8 mouse cellular contexts compared by ENCODE assay signal in genomic region chr6:85452411-85452665, GRCm38 (mm10). TPM values are rescaled to one million over a fixed set of nuclear protein-coding genes. Genes with fewer than 3 reads are reported as not detected.
DNase-seq lines count a peak whose midpoint lies in the region; ATAC-seq and TF ChIP-seq lines count a peak whose summit lies in the region.

No protein-coding gene starts in this region.

- H3K4me1 ChIP-seq in lung, embryonic 15.5 days: peaks cover 38% of the 10 kb centered on the region
- H3K4me1 ChIP-seq in embryonic facial prominence, embryonic 15.5 days: peaks cover 31% of the 10 kb centered on the region
- H3K4me1 ChIP-seq in limb, embryonic 12.5 days (replicated peaks): peaks cover 26% of the 10 kb centered on the region
- no peaks in the 10 kb centered on the region; the same call in 1 of the 2 replicates for H3K4me1 ChIP-seq in olfactory bulb, adult 2 months (ENCODE audit: control insufficient read depth, insufficient read depth, low read length)

- H3K27ac ChIP-seq in lung, embryonic 15.5 days: peak overlapping the region; percentile 95
- H3K27ac ChIP-seq in embryonic facial prominence, embryonic 15.5 days (replicated peaks): peak overlapping the region; percentile 95
- H3K27ac ChIP-seq in limb, embryonic 12.5 days: peak overlapping the region; percentile 92
- peak overlapping the region; percentile 76 for H3K27ac ChIP-seq in olfactory bulb, adult 2 months (ENCODE audit: insufficient read depth, low read depth, low read length)

- ATAC-seq in lung, embryonic 15.5 days (ENCODE audit: borderline replicate concordance, extremely low read depth, low FRiP score, low TSS enrichment): no peak
- peak; percentile 5; the same call in 1 of the 2 replicates for ATAC-seq in embryonic facial prominence, embryonic 15.5 days (ENCODE audit: insufficient number of reproducible peaks, low FRiP score, low TSS enrichment, low read depth)
- ATAC-seq in limb, embryonic 12.5 days (ENCODE audit: insufficient number of reproducible peaks, insufficient read depth, low FRiP score, low TSS enrichment, low read depth): no peak

- no peaks in the 10 kb centered on the region for H3K27me3 ChIP-seq in lung, embryonic 15.5 days
- no peaks in the 10 kb centered on the region for H3K27me3 ChIP-seq in embryonic facial prominence, embryonic 15.5 days
- H3K27me3 ChIP-seq in limb, embryonic 12.5 days: no peaks in the 10 kb centered on the region

- under 1% methylated on average over 15 of the region's 15 CpGs for WGBS in lung, embryonic 15.5 days
- WGBS in embryonic facial prominence, embryonic 15.5 days: 0% methylated on average over 15 of the region's 15 CpGs
- under 1% methylated on average over 15 of the region's 15 CpGs for WGBS in limb, embryonic 12.5 days
- under 1% methylated on average over 15 of the region's 15 CpGs for WGBS in olfactory bulb, adult 2 months

- TF ChIP-seq CTCF in olfactory bulb, adult 2 months (IDR thresholded peaks at IDR 0.05; ENCODE audit: insufficient read depth, low read depth, low read length): no peak

- no peaks in the 10 kb centered on the region for H3K9me3 ChIP-seq in lung, embryonic 15.5 days
- no peaks in the 10 kb centered on the region for H3K9me3 ChIP-seq in embryonic facial prominence, embryonic 15.5 days (replicated peaks)
- no peaks in the 10 kb centered on the region for H3K9me3 ChIP-seq in limb, embryonic 12.5 days

- H3K9ac ChIP-seq in lung, embryonic 15.5 days: peak overlapping the region; percentile 89
- peak overlapping the region; percentile 82 for H3K9ac ChIP-seq in embryonic facial prominence, embryonic 15.5 days
- peak overlapping the region; percentile 88 for H3K9ac ChIP-seq in limb, embryonic 12.5 days (replicated peaks)

- peak overlapping the region; percentile 88 for H3K4me2 ChIP-seq in lung, embryonic 15.5 days
- peak overlapping the region; percentile 97 for H3K4me2 ChIP-seq in embryonic facial prominence, embryonic 15.5 days (replicated peaks)
- peak overlapping the region; percentile 94 for H3K4me2 ChIP-seq in limb, embryonic 12.5 days

- H3K4me3 ChIP-seq in lung, embryonic 15.5 days: peak overlapping the region; percentile 71
- H3K4me3 ChIP-seq in embryonic facial prominence, embryonic 15.5 days (replicated peaks): peak overlapping the region; percentile 84
- peak overlapping the region; percentile 76 for H3K4me3 ChIP-seq in limb, embryonic 12.5 days (replicated peaks)
- peak overlapping the region; percentile 83 for H3K4me3 ChIP-seq in olfactory bulb, adult 2 months (ENCODE audit: insufficient read depth, low read depth, low read length)

- peaks cover 3% of the 10 kb centered on the region for H3K36me3 ChIP-seq in lung, embryonic 15.5 days
- H3K36me3 ChIP-seq in embryonic facial prominence, embryonic 15.5 days: 0 out of 2 replicates have a peak, but pooled peaks cover 3% of the 10 kb centered on the region
- peaks cover 14% of the 10 kb centered on the region; the same call in 1 of the 2 replicates for H3K36me3 ChIP-seq in limb, embryonic 12.5 days

- DNase-seq in lung, postnatal 14 days: no peak
- DNase-seq in adrenal gland, postnatal 4 days (ENCODE audit: low spot score in 2 of 2): no peak
- no peak for DNase-seq in urinary bladder, postnatal 14 days (ENCODE audit: low spot score)
- DNase-seq in cerebellum, adult 18-20 months: no peak

- no peak for TF ChIP-seq POLR2A in olfactory bulb, adult 2 months (IDR thresholded peaks at IDR 0.05; ENCODE audit: insufficient read depth, low read depth, low read length)

RNA-seq across cellular contexts. Expression of gene Pradc1, which starts 0.6 kb away (rescaled TPM):
- 46.0 and 46.7 TPM in 2 replicates for polyA plus RNA-seq in lung, embryonic 15.5 days (2015; fragmentation: Nextera tagmentation; extraction: Ambion mirVana)
- 38.0 and 42.4 TPM in 2 replicates for polyA plus RNA-seq in embryonic facial prominence, embryonic 15.5 days (2015; fragmentation: Nextera tagmentation; extraction: Ambion mirVana)
- 25.7 and 31.4 TPM in 2 replicates for polyA plus RNA-seq in limb, embryonic 12.5 days (2016; fragmentation: Nextera tagmentation; extraction: Ambion mirVana)
- not detected in 2 replicates for polyA plus RNA-seq in olfactory bulb, adult 2 months (2012; ENCODE audit: insufficient read depth, insufficient read length, low replicate concordance, missing spikeins)
- 10 to 100 TPM; 14.8 to 17.4 TPM for total RNA-seq in adrenal gland, postnatal 4 days (2021)

RNA-seq across cellular contexts. Expression of gene Cct7, which starts 1.0 kb away (rescaled TPM):
- polyA plus RNA-seq in lung, embryonic 15.5 days (2015; fragmentation: Nextera tagmentation; extraction: Ambion mirVana): 502 and 506 TPM in 2 replicates
- polyA plus RNA-seq in embryonic facial prominence, embryonic 15.5 days (2015; fragmentation: Nextera tagmentation; extraction: Ambion mirVana): 440 and 448 TPM in 2 replicates
- polyA plus RNA-seq in limb, embryonic 12.5 days (2016; fragmentation: Nextera tagmentation; extraction: Ambion mirVana): 557 and 572 TPM in 2 replicates
- not detected in 2 replicates for polyA plus RNA-seq in olfactory bulb, adult 2 months (2012; ENCODE audit: insufficient read depth, insufficient read length, low replicate concordance, missing spikeins)
- 100 to 1,000 TPM; 238 to 245 TPM for total RNA-seq in adrenal gland, postnatal 4 days (2021)

RNA-seq across cellular contexts. Expression of gene Smyd5, which starts 20.5 kb away (rescaled TPM):
- polyA plus RNA-seq in lung, embryonic 15.5 days (2015; fragmentation: Nextera tagmentation; extraction: Ambion mirVana): 62.6 and 64.0 TPM in 2 replicates
- polyA plus RNA-seq in embryonic facial prominence, embryonic 15.5 days (2015; fragmentation: Nextera tagmentation; extraction: Ambion mirVana): 47.8 and 51.9 TPM in 2 replicates
- 65.2 and 66.2 TPM in 2 replicates for polyA plus RNA-seq in limb, embryonic 12.5 days (2016; fragmentation: Nextera tagmentation; extraction: Ambion mirVana)
- not detected in 2 replicates for polyA plus RNA-seq in olfactory bulb, adult 2 months (2012; ENCODE audit: insufficient read depth, insufficient read length, low replicate concordance, missing spikeins)
- total RNA-seq in adrenal gland, postnatal 4 days (2021): 10 to 100 TPM; 39.3 to 43.5 TPM

RNA-seq across cellular contexts. Expression of gene Noto, which starts 28.7 kb away (rescaled TPM):
- polyA plus RNA-seq in lung, embryonic 15.5 days (2015; fragmentation: Nextera tagmentation; extraction: Ambion mirVana): 0.47 and 0.78 TPM in 2 replicates
- polyA plus RNA-seq in embryonic facial prominence, embryonic 15.5 days (2015; fragmentation: Nextera tagmentation; extraction: Ambion mirVana): not detected in 2 replicates
- not detected in 2 replicates for polyA plus RNA-seq in limb, embryonic 12.5 days (2016; fragmentation: Nextera tagmentation; extraction: Ambion mirVana)
- not detected in 2 replicates for polyA plus RNA-seq in olfactory bulb, adult 2 months (2012; ENCODE audit: insufficient read depth, insufficient read length, low replicate concordance, missing spikeins)
- total RNA-seq in adrenal gland, postnatal 4 days (2021): not detected

RNA-seq across cellular contexts. Expression of gene Fbxo41, which starts 50.5 kb away (rescaled TPM):
- 0.06 and 0.16 TPM in 2 replicates for polyA plus RNA-seq in lung, embryonic 15.5 days (2015; fragmentation: Nextera tagmentation; extraction: Ambion mirVana)
- polyA plus RNA-seq in embryonic facial prominence, embryonic 15.5 days (2015; fragmentation: Nextera tagmentation; extraction: Ambion mirVana): 0.26 and 0.33 TPM in 2 replicates
- polyA plus RNA-seq in limb, embryonic 12.5 days (2016; fragmentation: Nextera tagmentation; extraction: Ambion mirVana): 1.9 and 2.0 TPM in 2 replicates
- not detected in 2 replicates for polyA plus RNA-seq in olfactory bulb, adult 2 months (2012; ENCODE audit: insufficient read depth, insufficient read length, low replicate concordance, missing spikeins)
- 1 to 10 TPM; 2.2 to 2.5 TPM for total RNA-seq in adrenal gland, postnatal 4 days (2021)

Comparison
In these comparisons a context has a peak if more than half of its experiments do, and no peak if none do; other contexts are left out.
1. RNA of gene Smyd5, which starts 20.5 kb away (polyA plus RNA-seq): 65.2 to 66.2 TPM in limb, embryonic 12.5 days, 62.6 to 64.0 TPM in lung, embryonic 15.5 days and 47.8 to 51.9 TPM in embryonic facial prominence, embryonic 15.5 days; not detected in olfactory bulb, adult 2 months; every median in the first group is over 10 times any median in the second.
2. Peak in every context shown above with its lines, with median percentiles within 50 percentile points of each other: H3K27ac ChIP-seq, H3K4me2 ChIP-seq, H3K4me3 ChIP-seq and H3K9ac ChIP-seq.